Mouse (Mus musculus): ENCODE measurements around the gene Rbm8a2.
"Not testable (repeated sequence)": the region's sequence is repeated elsewhere in the genome, so short reads cannot be mapped to it uniquely, and the experiment has no call there.

Rbm8a2 gene

GRCm38 (mm10) chr1:175979014-175979413, at the start of gene Rbm8a2:
Rbm8a2 (minus strand) TSS chr1:175979114.
- not testable (repeated sequence) for DNase-seq

DNA sequence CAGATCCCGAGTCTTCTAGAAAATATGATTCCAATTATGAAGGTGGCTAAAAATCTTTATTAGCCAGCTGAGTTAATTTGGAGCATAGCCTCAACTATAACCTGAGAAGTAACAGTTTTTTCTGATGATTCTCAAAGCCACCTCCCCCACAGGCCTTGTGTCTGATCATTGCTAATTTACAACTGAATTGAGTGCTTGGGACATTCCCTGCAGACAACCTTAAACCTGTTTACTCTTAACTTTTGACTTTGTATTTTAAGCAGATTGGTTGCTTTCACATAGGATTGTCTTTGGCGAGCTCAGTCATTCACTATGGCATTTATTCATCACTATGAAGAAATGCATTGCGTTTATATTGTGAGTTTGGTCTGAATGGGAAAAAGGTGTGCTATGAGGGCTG, 49.5 kb upstream of the Rbm8a2 start:
- DNase-seq = no peak

DNA sequence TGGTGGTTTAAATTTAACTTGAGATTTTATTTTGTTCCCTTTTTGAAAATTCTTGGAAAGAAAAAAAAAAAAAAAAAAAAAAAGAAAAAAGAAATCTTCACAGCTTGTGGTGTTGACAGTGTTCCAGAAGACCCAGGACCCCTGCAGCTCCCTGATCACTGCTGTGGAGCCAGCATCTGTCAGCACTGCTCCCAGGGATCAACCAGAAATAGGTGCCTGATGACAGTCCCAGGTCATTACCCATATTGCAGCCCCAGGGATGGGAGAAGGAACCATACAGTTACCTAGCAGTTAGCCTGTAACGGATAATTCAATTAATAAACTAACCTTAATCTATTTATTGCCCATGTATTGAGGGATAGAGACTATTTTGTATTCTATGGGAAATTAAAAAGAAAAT, 45.6 kb upstream of the Rbm8a2 start:
- DNase-seq = no peak

- no peak for DNase-seq
These were observed 39.6 kb upstream of the Rbm8a2 start for GRCm38 (mm10) chr1:176018523-176018922.

DNA sequence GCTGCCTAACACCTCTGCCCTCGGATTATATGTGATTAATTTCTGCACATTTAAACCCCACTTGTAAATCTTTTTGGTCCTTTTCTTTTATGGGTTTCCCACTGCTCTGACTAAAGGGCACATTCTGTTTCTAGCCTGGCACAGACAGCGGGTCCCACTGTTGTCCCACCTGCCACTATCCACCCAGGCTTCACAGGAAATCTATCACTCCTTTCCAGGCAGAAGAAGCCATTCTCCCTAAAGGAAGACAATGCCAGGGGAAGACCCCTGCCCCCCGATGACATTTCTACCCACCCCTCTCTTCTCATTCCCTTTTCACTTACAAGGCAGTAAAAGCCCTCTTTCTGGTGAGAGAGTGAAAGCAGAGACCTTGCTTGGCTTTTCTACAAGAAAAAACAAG, 37.2 kb upstream of the Rbm8a2 start:
- DNase-seq = no peak

- no peak for DNase-seq
These were observed 34.8 kb upstream of the Rbm8a2 start for GRCm38 (mm10) chr1:176013497-176014268.

- no peak for DNase-seq
These were observed 32.6 kb upstream of the Rbm8a2 start for GRCm38 (mm10) chr1:176011535-176011934.

GRCm38 (mm10) chr1:176011072-176011471, 32.2 kb upstream of the Rbm8a2 start:
- no peak for DNase-seq

GRCm38 (mm10) chr1:176008411-176008810, 29.5 kb upstream of the Rbm8a2 start:
- DNase-seq = no peak

DNA sequence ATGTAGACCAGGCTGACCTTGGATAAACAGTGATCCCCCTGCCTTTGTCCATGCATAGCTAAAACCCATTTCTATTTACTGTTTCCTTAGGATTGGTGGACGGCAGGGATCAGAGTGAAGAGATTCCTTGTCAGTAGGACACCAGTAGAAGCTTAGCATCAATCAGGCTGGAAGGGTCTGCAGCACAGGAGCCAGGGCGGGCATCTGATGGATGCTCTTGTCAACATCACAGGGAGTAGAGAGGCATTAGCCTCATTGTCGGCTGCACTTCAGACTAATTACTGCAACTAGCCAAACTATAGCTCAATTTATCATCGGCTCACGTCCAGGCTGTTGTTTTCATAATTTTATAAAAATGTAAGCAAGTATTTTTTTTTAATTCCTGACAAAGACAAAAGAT, 21.7 kb upstream of the Rbm8a2 start:
- DNase-seq = no peak

- no peak for DNase-seq
These were observed 18.2 kb upstream of the Rbm8a2 start for GRCm38 (mm10) chr1:175997076-175997651.

DNA sequence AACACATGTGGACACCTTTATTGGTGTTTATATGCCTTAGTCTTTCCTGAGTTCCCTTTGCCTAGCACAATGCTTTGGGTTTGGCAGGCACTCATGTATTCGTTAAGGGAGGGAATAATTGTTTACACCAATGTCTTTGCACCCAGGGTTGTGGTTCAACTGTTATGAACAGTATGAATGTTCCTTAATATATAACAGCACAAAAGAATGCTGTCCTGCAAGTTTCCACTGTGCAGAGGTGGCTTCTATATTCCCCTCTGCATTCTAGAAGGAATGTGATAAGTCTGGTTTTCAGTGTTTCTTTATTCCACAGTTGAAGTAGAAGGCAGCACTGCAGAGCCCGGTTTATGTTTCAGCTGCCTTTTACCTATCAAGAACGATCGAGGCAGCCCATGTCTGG, 10.0 kb upstream of the Rbm8a2 start:
- peak; percentile 13 for DNase-seq

DNA sequence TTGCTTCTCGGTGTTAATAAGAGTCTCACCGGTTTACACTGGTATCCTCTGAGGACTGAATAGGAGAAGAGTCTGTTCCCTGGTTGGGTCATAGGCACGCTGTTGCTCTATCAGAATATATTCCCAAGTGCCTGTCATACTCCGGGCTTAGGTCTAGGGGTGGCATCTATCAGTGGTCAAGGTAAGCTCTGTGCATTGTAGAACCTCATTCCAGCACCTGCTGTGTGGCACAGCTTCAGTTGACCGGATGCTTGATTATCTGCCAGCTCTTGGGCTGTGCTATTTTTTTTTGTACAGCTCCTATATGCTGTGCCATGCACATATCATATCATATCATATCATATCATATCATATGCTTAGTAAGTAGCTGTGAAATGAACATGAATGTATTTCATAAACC, 9.5 kb upstream of the Rbm8a2 start:
- DNase-seq = no peak

GRCm38 (mm10) chr1:175970710-175971109, 8.2 kb downstream of the Rbm8a2 start:
- no peak for DNase-seq

- DNase-seq = no peak
These were observed 11.7 kb downstream of the Rbm8a2 start for GRCm38 (mm10) chr1:175967004-175967745.

- no peak for DNase-seq
These were observed 17.1 kb downstream of the Rbm8a2 start for GRCm38 (mm10) chr1:175961786-175962185.

DNA sequence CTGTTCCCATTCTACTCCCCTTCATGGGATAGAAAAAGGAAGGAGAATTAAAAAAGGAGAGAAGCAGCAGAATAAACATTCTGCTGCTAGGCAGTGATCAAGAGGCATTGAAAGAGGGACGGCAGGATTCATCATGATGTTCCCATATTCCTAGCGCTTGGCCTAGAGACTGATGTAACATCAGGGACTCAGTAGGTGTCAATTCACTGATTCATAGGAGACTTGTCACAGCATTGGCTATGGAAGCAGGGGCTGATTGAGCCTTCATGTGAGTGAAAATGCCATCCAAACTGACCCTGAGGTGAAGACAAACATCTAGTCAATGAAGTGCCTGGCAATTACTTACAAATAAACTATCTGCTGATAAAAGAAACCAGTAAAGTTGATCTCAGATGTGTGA, 28.1 kb downstream of the Rbm8a2 start:
- DNase-seq = no peak

DNA sequence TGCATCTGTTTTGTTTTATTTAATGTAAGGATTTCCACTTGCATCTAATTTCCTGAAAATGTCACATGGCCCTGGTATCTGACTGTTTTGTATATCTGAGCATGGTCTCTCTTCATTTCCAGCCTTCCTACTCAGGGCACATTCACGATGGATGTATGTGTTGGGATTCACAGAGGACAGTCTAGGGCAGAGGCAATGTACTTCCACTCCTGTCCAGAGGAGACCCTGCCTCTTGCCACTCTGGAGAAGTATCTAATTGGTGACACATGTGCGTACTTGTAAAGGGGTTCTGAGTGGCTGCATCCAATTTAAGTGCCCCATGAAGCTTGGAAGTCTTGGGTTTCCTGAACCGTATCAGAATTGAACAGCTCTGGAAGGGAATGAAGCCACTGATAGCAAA, 28.5 kb downstream of the Rbm8a2 start:
- no peak for DNase-seq

GRCm38 (mm10) chr1:175946718-175947315, 32.1 kb downstream of the Rbm8a2 start:
- no peak for DNase-seq

- no peak for DNase-seq
These were observed 35.7 kb downstream of the Rbm8a2 start for GRCm38 (mm10) chr1:175943168-175943567.

DNA sequence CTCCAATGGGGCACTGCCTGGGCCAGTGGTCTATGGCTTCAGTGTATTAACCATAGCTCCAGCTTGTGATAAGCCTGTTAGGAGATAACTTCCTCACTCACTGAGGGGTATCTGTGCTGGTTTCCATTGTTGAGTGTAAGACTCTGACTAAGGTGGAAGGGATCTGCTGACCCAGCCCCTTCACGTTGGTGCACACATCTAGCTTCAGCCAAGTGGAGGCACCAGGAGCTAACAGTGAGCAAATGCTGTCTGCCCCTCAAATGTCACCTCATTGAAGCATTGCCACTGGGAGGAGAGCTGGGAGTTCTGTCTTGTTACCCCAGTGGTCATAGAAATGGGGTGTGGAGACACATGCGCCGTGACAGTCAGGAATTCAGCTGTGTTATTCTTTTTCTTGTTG, 40.2 kb downstream of the Rbm8a2 start:
- DNase-seq = no peak

GRCm38 (mm10) chr1:175936282-175936737, 42.6 kb downstream of the Rbm8a2 start:
- peak; percentile 80 for DNase-seq

GRCm38 (mm10) chr1:175931391-175931790, 47.5 kb downstream of the Rbm8a2 start:
- no peak for DNase-seq
